Mouse (Mus musculus) left cerebral cortex, adult 9 months (tissue): ENCODE results near the gene Ormdl2.

Experiments
- DNase-seq, 2 experiments: peaks; one replicate each; pipeline ENCODE4 v3.0.0; 2022; ENCODE audit warnings: low spot score in 2 of 2

The Ormdl2 gene

GRCm38 (mm10) chr10:128803771-128804270, 17.6 kb downstream of the Ormdl2 start, which contains the start of gene Dnajc14:
Dnajc14 (plus strand) TSS chr10:128804062.
- peak in 1 of 2 experiments; percentile 74 for DNase-seq

- no peak for DNase-seq
These were observed 18.1 kb downstream of the Ormdl2 start for GRCm38 (mm10) chr10:128803361-128803760.

GRCm38 (mm10) chr10:128802956-128803355, 18.5 kb downstream of the Ormdl2 start:
- DNase-seq = no peak

GRCm38 (mm10) chr10:128801981-128802495, 19.4 kb downstream of the Ormdl2 start:
- DNase-seq = no peak

GRCm38 (mm10) chr10:128798676-128799075, 22.8 kb downstream of the Ormdl2 start:
- no peak for DNase-seq

GRCm38 (mm10) chr10:128795581-128795980, 25.9 kb downstream of the Ormdl2 start:
- peak in 1 of 2 experiments; percentile 38 for DNase-seq

- DNase-seq = no peak
These were observed 27.1 kb downstream of the Ormdl2 start for GRCm38 (mm10) chr10:128794391-128794790.

- DNase-seq = no peak
These were observed 28.2 kb downstream of the Ormdl2 start for GRCm38 (mm10) chr10:128793258-128793657.

GRCm38 (mm10) chr10:128792041-128792440, 29.4 kb downstream of the Ormdl2 start:
- no peak for DNase-seq

- no peak for DNase-seq
These were observed 30.9 kb downstream of the Ormdl2 start, which contains the start of gene Mmp19 for GRCm38 (mm10) chr10:128790398-128791124. Mmp19 (plus strand) TSS chr10:128790910.

- DNase-seq = no peak
These were observed 41.2 kb downstream of the Ormdl2 start for GRCm38 (mm10) chr10:128780200-128780599.

- DNase-seq = no peak
These were observed 42.2 kb downstream of the Ormdl2 start for GRCm38 (mm10) chr10:128779011-128779795.

- DNase-seq = no peak
These were observed 43.0 kb downstream of the Ormdl2 start for GRCm38 (mm10) chr10:128778441-128778840.

GRCm38 (mm10) chr10:128773685-128774084, 47.8 kb downstream of the Ormdl2 start:
- DNase-seq = no peak

GRCm38 (mm10) chr10:128772895-128773294, 48.5 kb downstream of the Ormdl2 start:
- DNase-seq = no peak
